Mouse (Mus musculus) testis, postnatal 14 days (tissue): Measurements from ENCODE around the gene Tmem56.

ENCODE experiments used
- DNase-seq: peaks from one replicate; pipeline ENCODE4 v3.0.0; 2021; ENCODE audit warnings: low spot score

Tmem56 gene

DNA sequence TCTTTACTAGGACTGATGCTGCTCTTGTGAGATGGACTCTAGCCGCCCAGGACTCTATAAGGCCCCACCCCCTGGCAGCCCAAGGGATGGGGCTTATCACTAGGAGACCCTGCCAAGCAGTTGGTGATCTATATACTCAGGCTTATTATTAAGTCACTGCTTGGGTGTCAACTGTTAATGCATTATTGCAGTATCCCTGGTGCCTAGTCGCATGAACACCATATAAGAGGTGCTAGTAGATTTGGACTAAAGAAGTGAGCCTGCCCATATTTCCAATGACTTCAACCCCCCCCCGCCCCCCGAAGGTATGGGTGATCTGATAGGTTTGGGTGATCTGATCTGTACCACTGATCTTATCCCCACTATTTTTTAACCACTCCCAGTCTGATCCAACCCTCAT lies at the start of gene Tmem56:
Tmem56 (minus strand) TSS at position 101 of the 400 bp plus-strand sequence.
- DNase-seq, result no peak

DNA sequence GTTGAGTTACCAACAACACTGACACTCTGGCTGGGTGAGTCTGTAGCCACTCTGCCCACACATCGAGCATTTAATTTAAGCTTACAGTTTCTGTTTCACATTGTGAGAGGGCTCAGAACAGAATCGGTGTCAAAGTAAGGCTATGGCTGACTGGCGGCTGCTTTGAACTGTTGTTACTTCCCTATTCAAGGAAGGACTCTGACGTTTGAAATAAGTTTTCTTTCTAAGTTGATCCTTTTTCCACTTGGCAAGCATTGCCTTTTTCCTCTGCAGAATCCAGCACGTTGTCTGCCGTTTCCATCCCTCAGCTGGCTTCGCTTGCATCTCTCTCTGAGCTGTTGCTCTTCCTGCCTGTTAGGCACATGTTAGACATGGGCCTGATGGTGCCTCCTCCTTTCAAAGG lies 47.3 kb upstream of the Tmem56 start:
- DNase-seq, result no peak

DNA sequence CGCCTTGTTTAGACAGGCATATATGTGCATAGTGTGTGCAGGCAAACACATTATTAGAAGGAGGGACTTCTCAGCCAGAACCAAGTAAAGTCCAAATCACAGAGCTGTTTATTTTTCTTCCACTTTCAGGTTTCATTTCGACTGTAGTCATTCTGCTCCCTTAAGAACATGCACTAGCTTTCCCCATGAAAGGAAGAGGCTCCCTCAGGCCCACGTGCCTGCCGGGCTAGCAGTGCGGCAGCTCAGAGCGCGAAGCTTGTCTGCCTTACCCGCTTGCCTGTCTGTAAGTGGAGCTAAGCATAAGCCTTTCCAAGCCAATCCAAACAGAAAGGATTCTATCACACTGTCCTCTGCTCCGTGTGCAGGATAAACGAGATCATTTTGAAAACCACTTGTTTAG lies 46.7 kb upstream of the Tmem56 start:
- no peak for DNase-seq

DNA sequence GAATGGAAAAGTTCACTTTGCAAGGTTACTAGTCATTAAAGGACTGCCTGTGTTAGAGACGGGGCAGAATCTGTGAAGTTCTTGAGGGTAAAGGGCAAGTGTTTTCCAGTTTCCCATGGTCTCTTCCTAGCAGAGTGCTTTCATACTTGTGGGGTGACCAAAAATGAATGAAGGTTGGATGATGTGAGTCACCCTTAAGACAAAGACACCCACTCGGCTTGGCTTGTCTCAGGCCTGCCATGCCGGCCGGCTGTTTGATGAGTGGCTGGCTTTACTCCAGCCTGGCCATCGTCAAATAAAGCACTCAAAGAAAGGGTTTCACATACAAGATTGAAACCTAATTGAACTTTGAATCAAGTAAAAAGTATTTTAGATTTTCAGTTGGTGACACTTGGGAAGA lies 44.5 kb upstream of the Tmem56 start:
- no peak for DNase-seq

DNA sequence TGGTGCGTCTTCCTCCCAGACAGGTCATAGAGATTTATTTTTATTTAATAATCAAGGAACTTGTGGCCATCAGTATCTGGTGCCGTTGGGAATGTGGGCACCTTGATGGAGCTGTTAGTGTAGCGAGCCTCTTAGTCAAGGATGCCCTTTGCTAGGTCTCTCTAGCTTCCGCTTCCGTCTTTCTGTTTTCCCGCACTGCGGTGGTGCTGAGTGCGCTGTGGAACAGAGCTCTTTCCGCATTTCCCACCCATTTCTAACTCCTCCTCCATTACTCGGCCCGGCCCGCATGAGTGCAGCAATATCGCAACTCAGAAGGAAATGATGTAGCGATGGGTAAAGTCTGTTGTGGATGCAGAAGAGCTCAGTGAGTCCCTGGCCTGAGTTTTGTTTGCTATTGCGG lies 40.5 kb upstream of the Tmem56 start:
- DNase-seq, result no peak

DNA sequence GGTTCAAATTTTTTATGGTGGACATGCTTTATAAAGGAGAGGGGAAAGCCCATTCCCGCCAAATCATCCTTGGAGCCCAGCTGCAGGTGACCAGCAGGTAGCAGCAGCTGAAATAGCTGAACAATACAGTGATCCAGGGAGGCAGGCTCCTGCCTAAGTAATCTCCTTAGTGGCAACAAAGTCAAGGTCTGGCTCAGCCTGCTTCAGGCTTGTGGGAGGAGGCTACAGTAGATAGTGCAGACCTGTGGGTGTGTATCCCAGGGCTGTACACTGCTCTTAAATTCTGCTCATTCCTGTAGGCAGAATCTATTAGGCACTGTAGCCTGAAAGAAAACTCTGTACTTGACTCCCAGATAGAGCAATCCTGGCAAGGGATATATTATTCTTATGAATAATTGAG lies 38.0 kb upstream of the Tmem56 start:
- peak; percentile 64 for DNase-seq

DNA sequence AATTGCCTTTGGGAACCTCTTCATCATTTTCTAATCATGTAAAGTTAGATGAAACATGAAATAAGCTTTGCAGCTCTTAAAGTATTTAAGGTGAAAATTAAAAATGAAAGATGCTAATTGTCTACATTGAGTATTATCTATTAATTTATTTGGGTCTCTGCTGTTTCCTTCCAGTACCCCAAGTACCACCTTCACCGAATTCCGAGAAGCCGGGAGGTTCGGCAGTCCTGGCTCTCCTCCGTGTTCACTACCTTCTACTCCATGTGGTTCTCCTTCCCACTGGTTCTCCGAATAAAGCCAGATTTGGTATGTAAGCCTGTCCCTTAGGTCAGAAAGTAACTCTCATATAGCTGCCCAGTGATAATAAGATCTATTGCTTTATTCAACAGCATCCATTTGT lies 37.0 kb upstream of the Tmem56 start:
- no peak for DNase-seq

DNA sequence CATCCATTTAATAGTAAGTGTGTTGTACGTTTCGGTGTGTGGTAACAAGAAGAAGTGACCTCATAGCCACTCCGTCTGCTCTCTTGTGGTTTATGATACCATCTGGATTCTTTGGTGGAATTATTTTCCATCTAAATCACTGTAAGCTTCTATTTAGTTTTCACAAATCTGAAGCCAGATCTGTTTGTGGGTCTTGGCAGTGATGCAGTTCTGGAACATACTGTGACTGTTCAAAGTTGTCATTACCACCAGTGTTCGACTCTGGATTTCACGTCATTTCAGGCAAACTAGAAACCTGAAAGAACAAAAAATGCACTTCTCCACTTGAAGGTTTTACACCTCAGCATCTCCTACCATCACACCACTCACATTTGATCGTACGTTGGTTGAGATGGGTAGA lies 32.6 kb upstream of the Tmem56 start:
- DNase-seq, result no peak

DNA sequence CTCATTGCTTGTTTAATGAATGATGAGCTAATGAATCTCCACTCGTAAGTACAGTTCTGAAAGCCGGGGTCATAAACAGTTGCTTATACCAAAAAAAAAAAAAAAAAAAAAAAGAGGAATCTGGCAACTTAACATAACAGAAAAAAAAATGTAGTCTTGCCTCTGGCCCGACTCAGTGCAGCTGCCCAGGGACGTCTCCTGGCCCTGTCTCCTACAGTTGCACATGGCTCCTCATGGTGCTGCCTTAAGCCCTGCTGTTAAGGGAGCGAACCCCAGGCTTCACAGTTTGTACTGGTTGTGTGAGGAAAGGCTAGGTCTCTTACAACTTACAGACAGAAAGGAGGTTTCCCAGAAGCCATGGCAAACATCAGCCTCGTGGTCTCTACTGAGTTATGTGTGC lies 31.3 kb upstream of the Tmem56 start:
- DNase-seq, result no peak

DNA sequence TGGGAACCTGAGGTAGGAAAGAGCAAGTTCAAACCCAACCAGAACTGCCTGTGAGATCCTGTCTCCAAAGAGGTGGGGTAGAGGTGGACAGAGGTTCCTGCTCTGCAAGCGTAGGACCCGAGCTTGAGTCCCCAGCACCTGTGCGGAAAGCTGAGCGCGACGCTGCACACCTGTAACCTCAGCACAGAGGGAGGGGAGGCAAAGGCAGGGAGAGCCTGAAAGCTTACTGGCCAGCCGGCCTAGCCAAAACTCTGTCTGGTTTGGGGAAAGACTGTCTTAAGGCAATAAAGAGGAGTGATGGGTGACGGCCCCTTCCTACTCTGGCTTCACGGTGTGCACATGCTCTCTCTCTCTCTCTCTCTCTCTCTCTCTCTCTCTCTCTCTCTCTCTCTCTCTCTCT lies 30.1 kb upstream of the Tmem56 start:
- DNase-seq, result no peak

DNA sequence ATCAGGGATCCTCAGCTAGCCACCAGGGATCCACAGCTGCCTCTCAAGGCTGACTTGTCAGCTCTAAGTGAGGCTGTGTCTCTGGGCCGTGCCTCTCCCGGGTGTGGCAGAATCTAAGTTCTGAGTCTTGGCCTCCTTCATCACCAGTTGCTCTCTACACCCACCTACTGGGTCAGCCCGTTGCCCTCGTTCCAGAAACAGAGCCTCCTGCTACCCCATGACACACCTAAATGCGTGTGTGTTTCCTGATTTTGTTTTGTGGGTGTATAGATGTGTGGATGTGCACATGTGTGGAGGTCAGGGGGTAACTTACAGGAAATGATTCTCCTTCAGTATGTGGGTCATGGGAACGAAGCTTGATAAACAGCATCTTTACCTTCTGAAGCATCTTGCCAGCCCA lies 29.5 kb upstream of the Tmem56 start:
- DNase-seq, result no peak

DNA sequence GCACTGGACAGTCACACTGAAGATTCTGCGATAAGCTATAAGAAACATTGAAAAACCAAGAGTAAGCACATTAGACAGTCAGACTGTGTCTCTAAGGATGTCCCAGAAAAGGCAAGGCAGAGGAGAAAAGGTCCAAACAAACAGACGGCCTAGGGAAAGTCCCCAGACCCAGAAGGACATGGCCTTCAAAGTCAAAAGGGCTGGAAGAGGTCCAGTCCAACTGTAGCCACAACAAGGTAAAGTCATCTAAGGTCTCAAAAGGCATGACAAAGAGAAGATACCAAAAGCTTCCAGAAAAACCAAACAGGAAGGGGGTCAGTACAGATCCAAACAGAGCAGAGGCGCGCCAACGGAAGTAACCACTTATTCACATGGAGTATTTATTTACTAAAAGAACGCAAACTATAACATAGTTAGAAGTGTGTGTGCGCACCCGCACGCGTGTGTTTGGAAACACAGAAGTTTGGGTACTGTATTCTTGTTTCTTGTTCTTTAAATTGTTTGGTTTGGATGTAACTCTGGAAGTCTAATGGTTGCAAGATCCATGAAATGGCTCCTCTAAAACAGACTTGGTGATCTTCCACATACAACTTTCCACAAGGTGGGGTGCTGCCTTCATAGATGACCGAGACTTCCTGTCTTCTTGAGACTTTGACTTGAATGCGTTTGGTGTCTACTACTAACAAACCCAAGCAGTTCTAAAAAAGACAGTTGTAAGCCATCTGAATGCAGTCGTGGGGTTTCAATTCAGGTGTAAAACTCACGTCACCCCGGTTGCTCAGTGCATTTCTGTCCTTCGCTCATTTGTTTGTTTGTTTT lies 27.2 kb upstream of the Tmem56 start:
- no peak for DNase-seq

DNA sequence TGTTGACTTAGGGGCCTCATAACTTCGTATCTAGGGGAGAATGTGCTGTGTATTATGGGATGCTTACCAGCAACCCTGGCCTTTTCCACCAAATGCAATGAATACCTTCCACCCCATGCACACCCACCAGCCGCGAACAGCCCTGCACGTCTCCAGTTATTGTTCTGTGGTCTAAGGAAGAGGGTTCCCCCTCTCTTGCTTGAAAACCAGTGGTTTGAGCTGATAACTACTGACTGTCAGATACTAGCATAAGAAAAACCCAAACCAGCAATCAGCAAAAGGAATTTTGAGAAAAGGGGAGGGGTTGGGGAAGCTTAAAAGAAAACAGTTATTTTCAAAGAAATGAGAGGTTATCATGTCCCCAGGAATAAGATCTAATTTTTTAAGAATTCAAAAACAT lies 26.5 kb upstream of the Tmem56 start:
- DNase-seq, result no peak

DNA sequence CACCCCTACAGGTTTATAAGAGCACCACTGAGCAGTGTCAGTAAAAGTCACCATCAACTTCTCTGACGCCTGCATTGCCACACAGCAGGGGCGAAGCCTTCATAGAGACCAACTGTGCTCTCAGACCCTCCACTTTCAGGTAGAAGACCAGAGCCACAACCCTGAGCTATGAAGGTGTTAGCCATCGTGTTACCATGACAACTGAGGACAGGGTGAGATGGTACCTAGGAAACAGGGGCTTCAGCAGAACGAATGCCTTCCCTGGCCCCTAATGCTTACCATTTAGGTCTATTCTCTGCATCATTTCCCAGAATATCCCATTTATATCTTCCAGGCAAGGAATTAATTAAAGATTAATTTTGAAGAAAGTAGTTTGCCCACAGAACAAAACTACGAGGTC lies 26.0 kb upstream of the Tmem56 start:
- DNase-seq, result no peak

DNA sequence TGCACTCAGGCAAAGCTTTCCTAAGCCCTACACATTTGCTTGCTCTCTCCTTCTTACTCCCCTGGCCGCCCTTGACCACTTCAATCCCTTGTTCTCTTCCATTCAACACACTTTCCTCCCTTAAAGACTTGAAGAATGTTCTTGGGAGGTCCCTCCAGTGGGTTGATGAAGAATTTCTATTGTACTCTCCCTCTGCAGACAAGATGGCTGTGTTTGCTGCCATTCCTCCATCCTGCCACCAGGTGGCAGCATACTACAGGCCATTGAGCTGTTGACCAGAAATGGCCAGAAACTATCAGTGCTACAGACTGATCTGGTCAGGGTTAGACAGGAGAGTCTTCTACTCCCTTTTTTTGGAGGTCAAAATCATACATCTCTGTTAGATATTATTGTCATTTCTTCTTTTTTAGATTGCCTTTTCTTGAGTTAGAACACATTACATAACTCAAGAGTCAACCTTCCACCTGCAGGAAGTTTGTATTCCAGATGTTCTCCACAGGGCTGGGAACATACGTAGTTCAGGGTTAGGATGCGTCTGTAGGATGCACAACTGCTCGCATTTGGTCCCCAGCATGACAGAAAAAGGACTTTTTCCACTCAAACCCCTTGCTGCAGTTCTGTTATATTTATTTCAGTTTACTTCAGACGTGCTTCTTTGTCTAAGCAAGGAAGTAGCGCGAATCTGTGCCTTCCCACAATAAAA lies 24.8 kb upstream of the Tmem56 start:
- peak; percentile 46 for DNase-seq

DNA sequence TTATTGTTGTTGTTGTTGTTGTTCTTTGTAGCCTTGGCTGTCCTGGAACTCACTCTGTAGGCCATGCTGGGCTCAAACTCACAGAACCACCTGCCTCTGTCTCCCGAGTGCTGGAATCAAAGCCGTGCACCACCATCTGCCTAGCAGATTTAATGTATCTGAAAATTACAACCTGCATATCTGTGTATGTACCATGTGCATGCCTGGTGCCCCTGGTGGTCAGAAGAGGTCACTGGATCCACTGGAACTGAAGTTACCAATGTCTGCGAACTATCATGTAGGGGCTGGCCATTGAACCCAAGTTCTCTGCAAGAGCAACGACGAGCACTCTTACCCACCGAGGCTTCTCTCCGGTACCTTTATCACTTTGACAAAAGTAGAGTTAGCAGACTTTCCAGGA lies 23.7 kb upstream of the Tmem56 start:
- no peak for DNase-seq

DNA sequence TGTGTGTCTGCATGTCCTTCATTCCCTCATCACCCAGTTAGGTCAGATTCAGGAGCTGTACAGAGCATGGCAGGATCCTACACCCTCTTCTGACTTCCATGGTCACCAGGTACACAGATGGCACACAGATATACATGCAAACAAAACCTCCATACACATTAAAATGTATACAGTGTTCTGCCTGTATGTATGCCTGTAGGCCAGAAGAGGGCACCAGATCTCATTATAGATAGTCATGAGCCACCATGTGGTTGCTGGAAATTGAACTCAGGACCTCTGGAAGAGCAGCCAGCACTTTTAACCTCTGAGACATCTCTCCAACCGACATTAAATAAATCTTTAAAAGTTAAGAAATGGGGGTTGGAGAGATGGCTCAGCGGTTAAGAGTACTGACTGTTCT lies 11.3 kb upstream of the Tmem56 start:
- no peak for DNase-seq

DNA sequence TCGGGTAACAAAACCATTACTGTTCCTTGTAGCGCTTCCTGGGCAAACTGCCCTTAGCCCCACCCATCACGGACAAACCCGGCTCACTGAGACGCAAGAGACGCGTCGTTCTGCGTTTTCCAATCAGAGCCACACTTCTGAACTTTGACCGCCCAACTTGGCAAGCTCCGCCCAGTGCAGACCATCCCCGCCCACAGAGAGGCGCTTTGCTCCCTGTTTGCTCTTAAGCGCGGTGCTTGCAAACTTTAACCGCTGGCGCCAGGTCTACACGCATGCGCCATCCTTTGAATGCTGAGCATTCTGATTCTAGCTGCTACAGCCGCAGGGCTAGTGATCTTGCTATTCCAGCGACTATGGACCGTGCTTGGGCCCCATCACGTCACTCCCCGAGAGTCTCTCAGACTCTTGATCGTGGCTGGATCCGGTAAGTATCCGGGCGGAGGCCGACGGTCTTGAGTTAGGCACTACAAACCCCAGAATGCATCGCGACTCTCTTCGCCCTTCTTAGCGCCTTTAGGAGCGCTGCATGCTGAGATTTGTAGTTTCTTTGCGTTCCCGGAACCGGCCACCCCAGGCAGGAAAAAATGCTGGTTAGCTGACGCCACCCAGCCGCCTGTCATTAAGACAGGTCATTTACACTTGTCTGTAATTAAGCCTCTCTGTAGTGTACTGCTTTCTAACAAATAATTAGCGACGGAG lies 8.8 kb upstream of the Tmem56 start, which contains the start of gene Alg14:
Alg14 (plus strand) TSS at position 214 of the 699 bp plus-strand sequence.
- DNase-seq, result peak; percentile 95

DNA sequence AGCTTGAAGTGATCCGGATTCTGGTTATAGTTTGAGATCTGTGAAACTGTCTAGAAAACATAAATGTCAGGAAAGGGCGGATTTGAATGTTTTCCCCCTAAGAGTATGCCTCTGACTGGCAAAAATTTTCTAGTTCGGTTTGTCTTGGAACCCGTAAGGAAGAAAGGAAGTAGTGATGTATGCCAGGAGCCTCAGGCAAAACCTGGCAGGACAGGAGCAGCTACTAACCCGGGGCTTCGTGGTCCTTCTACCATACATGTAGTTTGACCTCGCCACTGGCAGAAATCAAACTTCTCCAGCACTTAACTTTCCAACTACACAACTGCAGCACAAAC lies 8.3 kb upstream of the Tmem56 start:
- no peak for DNase-seq

DNA sequence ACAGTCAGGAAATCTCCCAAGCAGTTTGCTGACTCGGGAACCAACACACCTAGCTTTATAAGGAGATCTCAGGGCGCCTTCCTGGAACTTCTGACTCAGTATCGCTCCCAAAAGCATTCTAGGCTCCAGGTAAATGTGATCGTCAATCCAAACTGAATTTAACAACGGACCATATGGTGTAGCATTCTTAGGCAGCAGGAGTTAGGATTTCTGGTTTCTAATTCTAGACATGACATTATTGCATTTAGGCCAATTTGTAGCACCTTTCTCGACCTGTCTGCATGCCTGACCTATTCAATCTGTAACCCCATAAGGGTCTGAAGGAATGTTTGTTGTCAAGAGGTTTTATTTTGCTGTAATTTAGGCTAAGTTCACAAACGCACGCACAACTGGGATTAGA lies 7.8 kb upstream of the Tmem56 start:
- no peak for DNase-seq

DNA sequence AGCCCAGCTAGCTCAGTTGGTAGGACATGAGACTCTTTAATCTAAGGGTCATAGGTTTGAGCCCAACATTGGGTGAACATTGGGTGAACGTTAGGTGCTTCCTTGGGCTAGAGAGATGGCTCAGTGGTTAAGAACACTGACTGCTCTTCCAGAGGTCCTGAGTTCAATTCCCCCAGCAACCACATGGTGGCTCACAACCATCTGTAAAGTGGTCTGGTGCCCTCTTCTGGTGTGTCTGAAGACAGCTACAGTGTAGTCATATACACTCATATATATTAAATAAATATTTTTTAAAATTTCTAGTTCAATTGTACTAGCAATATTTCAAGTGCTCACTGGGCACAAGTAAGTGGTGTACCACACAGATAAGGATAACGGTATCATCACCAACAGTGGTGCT lies 4.3 kb upstream of the Tmem56 start:
- no peak for DNase-seq

DNA sequence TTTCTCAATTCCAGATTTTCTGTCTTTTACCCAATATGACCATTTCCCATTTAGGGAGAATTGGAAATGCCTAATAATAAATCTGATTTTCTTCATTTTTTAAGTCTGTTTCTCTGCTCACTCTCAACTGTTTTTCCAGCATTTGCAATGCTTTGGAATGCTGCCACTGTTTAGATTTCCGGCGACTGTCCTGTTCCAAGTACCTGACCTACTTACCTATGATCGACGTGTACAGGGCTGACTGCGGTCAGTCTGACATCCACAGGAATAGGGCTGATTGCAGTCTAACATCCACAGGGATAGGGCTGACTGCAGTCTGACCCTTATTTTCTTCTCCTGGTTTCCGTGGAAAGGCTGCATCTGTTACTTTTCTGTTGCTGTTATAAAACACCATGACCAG lies 2.3 kb upstream of the Tmem56 start:
- DNase-seq, result no peak

DNA sequence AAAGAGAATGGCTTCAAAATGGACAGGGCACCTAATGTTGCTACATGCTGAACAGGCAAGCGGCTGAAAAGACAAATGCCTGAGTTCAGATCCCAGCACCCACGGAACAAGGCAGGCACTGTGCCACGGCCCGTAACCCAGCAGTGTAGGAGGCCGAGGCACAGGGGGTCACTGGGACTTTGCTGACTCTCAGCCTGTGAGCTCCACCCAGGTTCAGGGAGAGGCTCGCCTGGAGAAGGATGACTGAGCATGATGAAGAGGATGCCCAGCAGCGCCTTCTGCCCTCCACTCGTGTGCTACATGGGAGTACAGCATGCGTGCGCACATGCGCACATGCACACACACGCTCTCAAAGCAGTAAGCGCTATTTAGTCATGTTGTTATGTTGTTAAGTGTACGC lies 3.2 kb downstream of the Tmem56 start:
- no peak for DNase-seq
